Mouse (Mus musculus) limb, embryonic 11.5 days (tissue): ENCODE results near the gene Ccdc17. TPM values are rescaled to one million over a fixed set of nuclear protein-coding genes. Genes with fewer than 3 reads are reported as not detected.

Source experiments
- ATAC-seq: fragments of 200-750 bp; cut with Nextera tagmentation; 2 replicates; pipeline ENCODE4 v1.8.0; 2017; ENCODE audit warnings: low read depth; ENCODE audit not compliant: insufficient number of reproducible peaks, low FRiP score, low TSS enrichment
- DNase-seq: peaks from one replicate; pipeline ENCODE4 v3.0.0-alpha.2; 2015; ENCODE audit warnings: low spot score
- H3K27ac ChIP-seq: fragments of 300-500 bp; sonication (generic); replicated peaks from 2 replicates; pipeline ENCODE4 v1.5.1; 2014; ENCODE audit warnings: low read depth, mild to moderate bottlenecking, low read length
- H3K27me3 ChIP-seq: fragments of 300-500 bp; sonication (generic); 2 replicates; pipeline ENCODE4 v1.6.1; 2014; ENCODE audit warnings: mild to moderate bottlenecking, low read length, mixed read lengths; ENCODE audit not compliant: control insufficient read depth, insufficient read depth
- H3K36me3 ChIP-seq: fragments of 300-500 bp; sonication (generic); 2 replicates; pipeline ENCODE4 v1.6.1; 2014; ENCODE audit warnings: mild to moderate bottlenecking, low read length, moderate library complexity, mixed read lengths; ENCODE audit not compliant: control insufficient read depth, insufficient read depth
- H3K4me1 ChIP-seq: fragments of 300-500 bp; sonication (generic); 2 replicates; pipeline ENCODE4 v1.6.1; 2014; ENCODE audit warnings: low read length, mixed read lengths; ENCODE audit not compliant: control insufficient read depth, insufficient read depth
- H3K4me2 ChIP-seq: fragments of 300-500 bp; sonication (generic); 2 replicates; pipeline ENCODE4 v1.6.1; 2014; ENCODE audit warnings: low read depth, mild to moderate bottlenecking, moderate library complexity; ENCODE audit not compliant: severe bottlenecking
- H3K4me3 ChIP-seq: fragments of 300-500 bp; sonication (generic); 2 replicates; pipeline ENCODE4 v1.5.1; 2014; ENCODE audit warnings: low read depth, low read length
- H3K9ac ChIP-seq: fragments of 300-500 bp; sonication (generic); 2 replicates; pipeline ENCODE4 v1.6.1; 2014; ENCODE audit warnings: mild to moderate bottlenecking, low read length
- H3K9me3 ChIP-seq: fragments of 300-500 bp; sonication (generic); 2 replicates; pipeline ENCODE4 v1.6.1; 2016; ENCODE audit warnings: low read length; ENCODE audit not compliant: control insufficient read depth
- WGBS: fragments of 180-500 bp; shearing (Covaris S2); extraction: QIAGEN DNeasy Blood & Tissue Kit; methylation state at CpG from one replicate; pipeline ENCODE4 v1.1.7; 2014; 5-methylcytosine and 5-hydroxymethylcytosine counted together
- polyA plus RNA-seq: library from polyadenylated mRNA; unstranded; fragments of >200 nt; fragmentation: Nextera tagmentation; extraction: Ambion mirVana; gene quantifications from 2 replicates; pipeline ENCODE4 v1.2.1, GENCODE M21; 2014

Gene Ccdc17
- polyA plus RNA-seq, 1 experiment from 2014 or later: 1.3 TPM

DNA sequence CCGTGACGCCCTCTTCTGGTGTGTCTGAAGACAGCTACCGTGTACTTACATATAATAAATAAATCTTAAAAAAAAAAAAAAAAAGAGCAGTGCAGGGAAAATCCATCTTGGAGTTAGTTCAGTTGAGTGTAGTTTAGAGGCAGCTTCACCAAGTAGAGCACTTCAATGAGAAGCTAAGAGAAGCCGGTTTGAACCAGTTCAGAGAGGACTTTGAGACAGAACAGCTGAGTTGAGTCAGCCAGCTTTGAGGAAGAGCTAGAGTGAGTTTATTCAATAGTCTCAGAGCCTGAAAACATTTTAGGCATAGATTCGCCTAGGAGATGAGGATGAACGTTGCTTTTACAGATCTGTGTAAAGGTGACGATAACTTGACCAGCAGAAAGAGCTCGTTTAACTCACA lies 661 bp upstream of the Ccdc17 start:
- Histone ChIP-seq H3K27me3 (no peaks in the 10 kb centered on the region), H3K4me1 (peaks cover 4% of the 10 kb centered on the region; the same call in 1 of the 2 replicates), H3K27ac (no peak overlapping the region), H3K9ac (no peak overlapping the region), H3K9me3 (no peaks in the 10 kb centered on the region), H3K4me3 (no peak overlapping the region), H3K36me3 (peaks cover 18% of the 10 kb centered on the region), H3K4me2 (no peak overlapping the region)
- 80% methylated on average over 8 of the region's 8 CpGs for WGBS
- ATAC-seq (no peak), DNase-seq (no peak)

DNA sequence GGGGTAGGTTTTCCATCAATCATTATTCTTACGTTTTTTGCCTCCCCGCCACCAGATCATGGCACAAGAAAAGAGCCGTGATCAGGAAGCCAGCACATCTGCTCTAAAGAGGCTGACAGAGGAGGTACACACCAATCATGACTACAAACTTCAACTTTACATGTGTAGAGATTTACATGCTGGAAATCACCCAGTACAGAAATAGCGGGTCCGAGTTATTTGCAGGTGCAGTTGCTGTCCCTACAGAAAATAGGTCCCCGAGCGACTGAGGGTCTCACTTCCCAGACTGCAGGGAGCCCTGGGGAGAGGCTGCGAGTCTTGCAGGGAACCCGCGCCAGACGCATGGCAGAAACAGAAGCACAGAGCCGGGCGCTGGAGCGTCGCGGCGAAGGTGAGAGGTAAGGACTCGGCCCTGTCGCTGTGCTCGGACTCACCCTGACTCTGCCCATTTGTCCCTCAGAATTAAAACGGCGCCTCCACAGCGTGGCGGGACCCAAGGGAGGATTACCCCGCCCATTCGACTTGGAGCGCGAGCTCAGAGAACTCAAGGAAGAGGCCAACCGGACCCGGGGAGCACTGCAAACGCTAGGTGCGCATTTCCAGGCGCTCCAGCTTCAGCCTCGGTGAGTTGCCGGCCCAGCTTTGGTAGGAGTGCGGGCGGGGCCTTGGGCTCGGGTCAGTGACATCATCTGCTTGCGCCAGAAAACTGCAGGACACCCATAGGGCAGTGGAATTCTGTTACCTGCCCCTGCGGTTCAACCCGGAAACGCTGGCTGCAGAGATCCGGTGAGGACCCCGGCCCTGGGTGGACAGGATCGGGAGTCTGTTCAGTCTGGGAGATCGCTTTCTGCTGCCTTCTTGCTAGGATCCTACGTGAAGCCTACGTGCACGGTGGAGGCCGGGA lies 776 bp downstream of the Ccdc17 start:
- under 1% methylated on average over 50 of the region's 50 CpGs for WGBS
- ATAC-seq: peak; percentile 89
- Histone ChIP-seq H3K4me1 (peaks cover 4% of the 10 kb centered on the region; the same call in 1 of the 2 replicates), H3K27ac (peak overlapping the region; percentile 52; the same call in 1 of the 2 replicates), H3K4me3 (peak overlapping the region; percentile 57), H3K9ac (peak overlapping the region; percentile 69), H3K27me3 (no peaks in the 10 kb centered on the region), H3K4me2 (peak overlapping the region; percentile 94), H3K36me3 (peaks cover 21% of the 10 kb centered on the region), H3K9me3 (no peaks in the 10 kb centered on the region)
- peak; percentile 93 for DNase-seq

DNA sequence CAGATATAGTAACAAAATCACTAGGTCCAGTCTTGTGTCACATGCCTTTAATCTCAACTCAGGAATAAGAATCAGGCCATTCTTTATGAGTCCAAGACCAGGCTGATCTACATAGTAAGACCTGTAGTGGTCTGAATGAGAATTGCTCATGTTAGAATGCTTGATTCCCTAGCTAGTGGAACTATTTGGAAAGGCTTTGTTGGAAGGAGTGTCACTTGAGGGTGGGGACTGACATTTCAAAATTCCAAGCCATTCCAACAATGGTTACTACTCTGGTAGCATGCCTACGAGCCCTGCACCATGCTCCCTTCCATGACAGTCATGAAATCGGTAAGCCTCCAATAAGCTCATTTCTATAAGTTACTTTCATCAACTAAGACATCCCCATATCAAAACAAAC lies 16.2 kb downstream of the Ccdc17 start:
- Histone ChIP-seq H3K4me3 (no peak overlapping the region), H3K9me3 (no peaks in the 10 kb centered on the region), H3K36me3 (peaks cover 18% of the 10 kb centered on the region), H3K4me1 (no peaks in the 10 kb centered on the region), H3K9ac (no peak overlapping the region), H3K4me2 (no peak overlapping the region), H3K27ac (no peak overlapping the region), H3K27me3 (no peaks in the 10 kb centered on the region)
- ATAC-seq (no peak), DNase-seq (no peak)
- WGBS: 98% methylated on average over 2 of the region's 2 CpGs

DNA sequence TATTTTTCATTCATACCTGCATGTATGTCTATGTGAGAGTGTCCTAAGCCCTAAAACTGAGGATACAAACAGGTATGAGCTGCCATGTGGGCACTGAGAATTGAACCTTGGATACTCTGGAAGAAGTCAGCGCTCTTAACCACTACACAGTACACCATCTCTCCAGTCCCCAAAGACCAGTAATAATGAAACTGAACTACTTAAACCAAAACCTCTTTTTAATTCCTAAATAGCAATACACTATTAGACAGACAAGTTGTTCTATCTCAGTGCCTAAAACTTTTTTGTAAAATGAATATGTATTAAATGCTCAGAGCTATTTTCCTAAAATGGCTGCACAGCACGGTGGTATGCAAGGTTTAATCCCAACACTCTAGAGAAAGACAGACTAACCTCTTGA lies 18.8 kb downstream of the Ccdc17 start:
- H3K9ac ChIP-seq: no peak overlapping the region
- no peak overlapping the region for H3K27ac ChIP-seq
- DNase-seq (no peak), ATAC-seq (no peak)
- no peaks in the 10 kb centered on the region for H3K9me3 ChIP-seq
- 96% methylated on average over 2 of the region's 2 CpGs for WGBS
- H3K4me1 ChIP-seq: no peaks in the 10 kb centered on the region
- H3K4me2 ChIP-seq: no peak overlapping the region
- no peaks in the 10 kb centered on the region for H3K27me3 ChIP-seq
- H3K36me3 ChIP-seq: peaks cover 23% of the 10 kb centered on the region
- H3K4me3 ChIP-seq: no peak overlapping the region

DNA sequence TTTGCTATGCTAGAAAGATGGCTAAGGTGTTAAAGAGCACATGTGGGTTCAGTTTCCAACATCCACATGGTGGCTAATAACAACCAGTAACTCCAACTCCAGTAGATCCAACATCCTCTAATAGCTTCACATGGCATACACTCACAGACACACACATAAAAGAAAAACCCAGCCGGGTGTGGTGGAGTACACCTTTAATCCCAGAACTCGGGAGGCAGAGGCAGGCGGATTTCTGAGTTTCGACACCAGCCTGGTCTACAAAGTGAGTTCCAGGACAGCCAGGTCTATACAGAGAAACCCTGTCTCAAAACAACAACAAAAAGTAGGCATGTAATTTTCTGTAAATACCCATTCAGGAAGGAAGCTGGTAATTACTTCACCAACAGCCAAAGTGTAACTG lies 28.4 kb downstream of the Ccdc17 start:
- no peak for DNase-seq
- no peak overlapping the region for H3K4me2 ChIP-seq
- H3K4me1 ChIP-seq: no peaks in the 10 kb centered on the region
- peaks cover 6% of the 10 kb centered on the region; the same call in 1 of the 2 replicates for H3K36me3 ChIP-seq
- ATAC-seq: no peak
- H3K9me3 ChIP-seq: no peaks in the 10 kb centered on the region
- peak overlapping the region; percentile 98; the same call in 1 of the 2 replicates for H3K4me3 ChIP-seq
- WGBS: 93% methylated on average over 4 of the region's 4 CpGs
- no peak overlapping the region for H3K27ac ChIP-seq
- no peaks in the 10 kb centered on the region for H3K27me3 ChIP-seq
- H3K9ac ChIP-seq: no peak overlapping the region

DNA sequence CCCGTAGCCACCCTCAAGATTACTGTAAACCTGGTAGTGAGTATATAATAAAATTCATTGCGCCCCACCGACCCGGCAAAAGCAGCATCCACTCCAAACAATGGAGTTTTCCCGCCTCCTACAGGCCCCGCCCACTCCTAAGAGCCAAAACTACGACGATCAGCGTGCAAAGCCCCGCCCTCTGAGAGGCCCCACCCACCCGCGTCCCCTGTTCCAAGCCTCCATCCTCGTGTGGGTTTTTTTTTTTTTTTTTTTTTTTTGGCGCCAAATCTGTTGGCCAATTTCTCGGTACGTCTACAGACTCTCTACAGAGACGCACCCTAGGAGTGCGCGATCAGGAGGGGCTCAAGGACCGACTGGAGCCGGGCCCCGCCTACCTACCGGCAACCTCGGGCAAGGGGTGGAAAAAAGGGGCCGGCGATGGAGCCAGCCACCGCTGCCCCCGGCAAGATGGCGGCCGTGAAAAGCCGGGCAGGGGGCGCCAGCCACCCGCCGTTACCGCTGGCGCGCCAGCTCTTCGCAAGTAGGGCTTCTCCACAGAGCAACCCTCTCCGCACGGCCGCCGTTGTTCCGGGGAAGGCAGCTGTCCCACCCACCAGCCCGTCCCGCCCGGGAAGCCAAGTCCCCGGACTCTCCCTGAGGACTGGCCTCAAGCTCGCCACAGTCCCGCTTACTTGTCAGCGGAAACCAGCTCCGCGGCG lies 30.4 kb downstream of the Ccdc17 start:
- H3K9ac ChIP-seq: peak overlapping the region; percentile 97
- peaks cover 3% of the 10 kb centered on the region; the same call in 1 of the 2 replicates for H3K36me3 ChIP-seq
- H3K4me3 ChIP-seq: peak overlapping the region; percentile 98
- H3K4me1 ChIP-seq: no peaks in the 10 kb centered on the region
- under 1% methylated on average over 52 of the region's 53 CpGs for WGBS
- H3K27me3 ChIP-seq: no peaks in the 10 kb centered on the region
- H3K27ac ChIP-seq: peak overlapping the region; percentile 93
- DNase-seq (peak; percentile 96), ATAC-seq (peak; percentile 80)
- no peaks in the 10 kb centered on the region for H3K9me3 ChIP-seq
- peak overlapping the region; percentile 46; the same call in 1 of the 2 replicates for H3K4me2 ChIP-seq

DNA sequence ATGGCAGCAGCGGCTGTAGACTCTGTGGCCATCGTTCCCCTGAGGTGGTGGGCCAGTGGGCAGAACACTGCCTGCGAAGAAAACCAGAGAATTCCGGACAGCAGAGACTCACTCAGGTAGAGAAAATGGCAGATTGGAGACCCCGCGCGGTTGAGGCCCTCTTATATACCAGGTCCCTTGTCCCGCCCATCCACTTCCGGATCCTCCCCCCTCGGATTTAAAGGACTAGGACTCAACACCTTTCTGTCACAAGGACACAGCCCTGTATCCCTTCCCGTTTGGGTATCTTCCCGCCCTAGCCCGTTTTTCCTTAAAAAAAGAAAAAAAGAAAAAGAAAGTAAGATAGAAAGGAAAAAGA lies 30.9 kb downstream of the Ccdc17 start:
- ATAC-seq: peak; percentile 89

More for the DNA sequence above, 30.9 kb downstream of the Ccdc17 start:
- Histone ChIP-seq H3K9ac (peak overlapping the region; percentile 97), H3K27ac (peak overlapping the region; percentile 93), H3K27me3 (no peaks in the 10 kb centered on the region), H3K4me3 (peak overlapping the region; percentile 98), H3K36me3 (peaks cover 3% of the 10 kb centered on the region; the same call in 1 of the 2 replicates), H3K9me3 (no peaks in the 10 kb centered on the region), H3K4me2 (peak overlapping the region; percentile 46), H3K4me1 (no peaks in the 10 kb centered on the region)
- WGBS: 0% methylated on average over 13 of the region's 13 CpGs
- peak; percentile 96 for DNase-seq
